Mouse (Mus musculus): Measurements from ENCODE around the gene Acsf2. TPM values are rescaled to one million over a fixed set of nuclear protein-coding genes. Genes with fewer than 3 reads are reported as not detected.
"Not testable (repeated sequence)": the region's sequence is repeated elsewhere in the genome, so short reads cannot be mapped to it uniquely, and the experiment has no call there.

Acsf2 gene
- polyA plus RNA-seq (2015; fragmentation: Nextera tagmentation; extraction: Ambion mirVana): 7.9 and 8.9 TPM in 2 replicates

DNA sequence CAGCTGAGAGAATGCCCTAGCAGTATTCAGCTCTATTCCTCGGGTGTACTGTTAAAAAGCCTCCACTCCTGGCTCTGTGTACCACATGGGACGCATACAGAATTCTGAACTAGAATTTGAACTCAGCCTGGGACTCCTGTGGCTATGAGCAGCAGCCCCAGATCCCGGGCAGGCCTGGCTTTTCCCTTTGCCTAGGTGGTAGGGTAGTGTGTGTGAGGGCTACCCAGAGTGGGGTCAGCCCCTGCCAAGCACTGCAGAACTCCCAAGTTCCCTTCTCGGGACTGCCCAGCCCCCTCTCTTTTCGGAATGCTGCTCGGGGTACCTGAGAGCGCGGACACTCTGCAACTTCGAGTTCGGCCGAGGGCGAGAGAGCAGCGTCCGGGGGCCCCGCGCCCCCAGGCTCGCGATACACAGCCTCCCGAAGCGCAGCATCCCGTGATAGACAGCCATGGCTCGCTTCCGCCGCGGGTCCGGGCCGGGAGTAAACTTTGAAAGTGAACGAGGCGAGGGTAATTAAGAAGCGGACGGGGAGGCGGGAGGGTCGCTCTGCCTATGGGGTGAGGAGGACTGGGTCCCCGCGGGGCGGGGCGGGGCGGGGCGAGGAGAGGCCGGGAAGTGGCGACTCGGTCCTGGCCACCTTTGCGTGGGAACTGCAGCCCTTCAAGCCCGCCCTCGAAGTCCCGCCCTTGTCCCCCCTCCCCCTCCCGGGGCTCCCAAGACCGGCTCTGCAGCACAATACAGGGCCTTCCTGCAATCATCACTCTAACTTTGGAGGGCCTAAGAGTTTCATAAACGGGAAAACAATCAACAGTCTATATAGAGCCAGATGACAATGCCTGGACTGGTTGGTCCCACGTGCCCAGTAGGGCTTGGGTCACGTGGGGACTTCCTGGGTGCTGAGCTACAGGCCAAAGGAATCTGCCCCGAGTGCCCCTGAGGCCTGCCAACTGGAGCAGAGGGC lies at the start of gene Acsf2:
Acsf2 (minus strand) TSS at position 551 of the 961 bp plus-strand sequence.
- H3K4me1 ChIP-seq: peaks cover 33% of the 10 kb centered on the region

GRCm38 (mm10) chr11:94651241-94651640 lies 49.6 kb upstream of the Acsf2 start:
- peaks cover 21% of the 10 kb centered on the region for H3K4me1 ChIP-seq
- not testable (repeated sequence) for H3K4me3 ChIP-seq (replicated peaks); H3K9me3 ChIP-seq (replicated peaks); H3K4me2 ChIP-seq; H3K27ac ChIP-seq; ATAC-seq (replicated peaks; ENCODE audit: low FRiP score); H3K27me3 ChIP-seq; H3K9ac ChIP-seq
- peaks cover 48% of the 10 kb centered on the region for H3K36me3 ChIP-seq
- 93% methylated on average over 7 of the region's 7 CpGs for WGBS

More for the DNA sequence above, at the start of gene Acsf2:
- no peaks in the 10 kb centered on the region for H3K9me3 ChIP-seq (replicated peaks)
- ATAC-seq (replicated peaks; ENCODE audit: low FRiP score): peak; percentile 95
- 0 out of 2 replicates have a peak, but pooled peaks cover 5% of the 10 kb centered on the region for H3K36me3 ChIP-seq
- H3K27me3 ChIP-seq: no peaks in the 10 kb centered on the region
- H3K27ac ChIP-seq: peak within 1 kb of the TSS; percentile 19
- peak within 1 kb of the TSS; percentile 58 for H3K4me2 ChIP-seq
- H3K4me3 ChIP-seq (replicated peaks): peak within 1 kb of the TSS; percentile 56
- peak within 1 kb of the TSS; percentile 50 for H3K9ac ChIP-seq
- under 1% methylated on average over 51 of the region's 52 CpGs for WGBS

DNA sequence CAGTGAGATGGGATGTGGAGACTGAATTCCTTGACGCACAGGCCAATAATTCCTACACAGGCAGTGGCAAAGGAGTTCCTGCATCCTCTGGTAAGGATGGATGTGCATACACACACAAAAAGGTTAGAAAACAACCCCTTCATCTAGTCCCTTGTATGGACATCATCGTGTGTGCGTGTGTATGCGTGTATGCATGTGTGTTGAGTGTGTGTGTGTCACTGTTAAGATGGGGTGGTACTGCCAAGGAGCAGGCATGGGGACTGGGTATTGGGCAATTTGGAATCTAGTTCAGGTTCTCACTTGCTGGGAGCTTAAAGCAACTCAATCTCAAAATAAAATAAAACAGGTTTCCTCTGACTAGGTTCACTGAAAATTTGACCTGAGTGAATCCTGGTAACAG lies 44.8 kb upstream of the Acsf2 start:
- Histone ChIP-seq H3K9me3 (replicated peaks) (no peaks in the 10 kb centered on the region), H3K9ac (no peak overlapping the region), H3K27ac (no peak overlapping the region), H3K4me1 (no peaks in the 10 kb centered on the region), H3K27me3 (no peaks in the 10 kb centered on the region), H3K4me3 (replicated peaks) (no peak overlapping the region), H3K4me2 (no peak overlapping the region), H3K36me3 (peaks cover 90% of the 10 kb centered on the region)
- ATAC-seq (replicated peaks; ENCODE audit: low FRiP score): no peak
- WGBS: 94% methylated on average over 4 of the region's 4 CpGs

- 86% methylated on average over 8 of the region's 8 CpGs for WGBS
Measured at GRCm38 (mm10) chr11:94644461-94645219, 43.0 kb upstream of the Acsf2 start.

DNA sequence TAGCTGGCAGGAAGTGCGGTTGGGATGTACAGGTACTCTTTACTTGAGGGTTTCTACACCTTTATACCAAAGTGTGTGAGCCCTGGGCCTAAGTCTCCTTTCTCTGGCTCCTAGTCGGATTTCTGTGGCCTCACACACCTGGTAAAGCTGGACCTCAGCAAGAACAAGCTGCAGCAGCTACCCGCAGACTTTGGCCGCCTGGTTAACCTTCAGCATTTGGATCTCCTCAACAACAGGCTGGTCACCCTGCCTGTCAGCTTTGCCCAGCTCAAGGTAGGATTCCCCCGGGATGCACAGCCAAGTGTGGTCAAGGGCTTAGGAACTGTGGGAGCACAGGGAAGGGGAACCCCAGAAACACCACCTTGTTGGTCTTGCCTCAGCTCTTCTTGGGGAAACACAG lies 32.8 kb upstream of the Acsf2 start:
- Histone ChIP-seq H3K36me3 (peaks cover 82% of the 10 kb centered on the region), H3K9me3 (replicated peaks) (no peaks in the 10 kb centered on the region), H3K4me3 (replicated peaks) (no peak overlapping the region), H3K9ac (no peak overlapping the region), H3K27ac (no peak overlapping the region), H3K27me3 (no peaks in the 10 kb centered on the region), H3K4me2 (no peak overlapping the region), H3K4me1 (peaks cover 14% of the 10 kb centered on the region)
- 86% methylated on average over 5 of the region's 5 CpGs for WGBS
- no peak for ATAC-seq (replicated peaks; ENCODE audit: low FRiP score)

More at GRCm38 (mm10) chr11:94644461-94645219, 43.0 kb upstream of the Acsf2 start:
- Histone ChIP-seq H3K9ac (no peak overlapping the region), H3K4me1 (no peaks in the 10 kb centered on the region), H3K36me3 (peaks cover 92% of the 10 kb centered on the region), H3K4me3 (replicated peaks) (no peak overlapping the region), H3K4me2 (no peak overlapping the region), H3K27ac (no peak overlapping the region), H3K9me3 (replicated peaks) (no peaks in the 10 kb centered on the region), H3K27me3 (no peaks in the 10 kb centered on the region)
- ATAC-seq (replicated peaks; ENCODE audit: low FRiP score): no peak

GRCm38 (mm10) chr11:94632988-94633387 lies 31.3 kb upstream of the Acsf2 start:
- 83% methylated on average over 8 of the region's 8 CpGs for WGBS

GRCm38 (mm10) chr11:94631969-94632368 lies 30.3 kb upstream of the Acsf2 start:
- H3K4me3 ChIP-seq (replicated peaks): no peak overlapping the region
- no peaks in the 10 kb centered on the region for H3K9me3 ChIP-seq (replicated peaks)
- no peak overlapping the region for H3K4me2 ChIP-seq
- H3K27ac ChIP-seq: no peak overlapping the region
- 98% methylated on average over 5 of the region's 5 CpGs for WGBS
- H3K36me3 ChIP-seq: peaks cover 57% of the 10 kb centered on the region
- H3K4me1 ChIP-seq: peaks cover 14% of the 10 kb centered on the region
- no peak overlapping the region for H3K9ac ChIP-seq
- no peaks in the 10 kb centered on the region for H3K27me3 ChIP-seq
- no peak for ATAC-seq (replicated peaks; ENCODE audit: low FRiP score)

More at GRCm38 (mm10) chr11:94632988-94633387, 31.3 kb upstream of the Acsf2 start:
- H3K4me3 ChIP-seq (replicated peaks): no peak overlapping the region
- no peak for ATAC-seq (replicated peaks; ENCODE audit: low FRiP score)
- no peak overlapping the region for H3K4me2 ChIP-seq
- peaks cover 68% of the 10 kb centered on the region for H3K36me3 ChIP-seq
- no peaks in the 10 kb centered on the region for H3K27me3 ChIP-seq
- H3K27ac ChIP-seq: no peak overlapping the region
- H3K9me3 ChIP-seq (replicated peaks): no peaks in the 10 kb centered on the region
- no peak overlapping the region for H3K9ac ChIP-seq
- H3K4me1 ChIP-seq: peaks cover 14% of the 10 kb centered on the region

- 0 out of 2 replicates have a peak, but pooled peaks have one; percentile 12 for ATAC-seq (replicated peaks; ENCODE audit: low FRiP score)
- H3K4me1 ChIP-seq: peaks cover 14% of the 10 kb centered on the region
Measured at GRCm38 (mm10) chr11:94630199-94631011, 28.7 kb upstream of the Acsf2 start.

DNA sequence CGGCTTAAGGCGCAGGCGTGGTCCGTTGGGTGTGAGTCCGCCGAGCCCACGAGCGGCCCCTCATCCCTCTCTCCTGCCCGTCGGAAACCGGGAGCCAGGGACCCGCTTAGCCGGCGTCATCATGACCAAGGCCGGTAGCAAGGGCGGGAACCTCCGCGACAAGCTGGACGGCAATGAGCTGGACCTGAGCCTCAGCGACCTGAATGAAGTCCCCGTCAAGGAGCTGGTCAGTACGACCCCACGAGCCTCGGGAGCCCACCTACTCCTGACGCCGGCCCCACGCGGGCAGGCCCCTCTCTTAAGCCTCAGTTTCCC lies 28.2 kb upstream of the Acsf2 start:
- peak; percentile 76 for ATAC-seq (replicated peaks; ENCODE audit: low FRiP score)
- Histone ChIP-seq H3K9me3 (replicated peaks) (no peaks in the 10 kb centered on the region), H3K27me3 (no peaks in the 10 kb centered on the region), H3K4me2 (peak overlapping the region; percentile 88), H3K27ac (peak overlapping the region; percentile 81), H3K9ac (peak overlapping the region; percentile 88), H3K4me1 (peaks cover 14% of the 10 kb centered on the region), H3K36me3 (peaks cover 36% of the 10 kb centered on the region), H3K4me3 (replicated peaks) (peak overlapping the region; percentile 100)
- under 1% methylated on average over 28 of the region's 28 CpGs for WGBS

More at GRCm38 (mm10) chr11:94630199-94631011, 28.7 kb upstream of the Acsf2 start:
- H3K27ac ChIP-seq: peak overlapping the region; percentile 81
- H3K9ac ChIP-seq: peak overlapping the region; percentile 88
- peaks cover 42% of the 10 kb centered on the region for H3K36me3 ChIP-seq
- no peaks in the 10 kb centered on the region for H3K9me3 ChIP-seq (replicated peaks)
- 10% methylated on average over 26 of the region's 26 CpGs for whole genome bisulfite sequencing
- H3K4me2 ChIP-seq: peak overlapping the region; percentile 88
- H3K27me3 ChIP-seq: no peaks in the 10 kb centered on the region
- H3K4me3 ChIP-seq (replicated peaks): peak overlapping the region; percentile 100

DNA sequence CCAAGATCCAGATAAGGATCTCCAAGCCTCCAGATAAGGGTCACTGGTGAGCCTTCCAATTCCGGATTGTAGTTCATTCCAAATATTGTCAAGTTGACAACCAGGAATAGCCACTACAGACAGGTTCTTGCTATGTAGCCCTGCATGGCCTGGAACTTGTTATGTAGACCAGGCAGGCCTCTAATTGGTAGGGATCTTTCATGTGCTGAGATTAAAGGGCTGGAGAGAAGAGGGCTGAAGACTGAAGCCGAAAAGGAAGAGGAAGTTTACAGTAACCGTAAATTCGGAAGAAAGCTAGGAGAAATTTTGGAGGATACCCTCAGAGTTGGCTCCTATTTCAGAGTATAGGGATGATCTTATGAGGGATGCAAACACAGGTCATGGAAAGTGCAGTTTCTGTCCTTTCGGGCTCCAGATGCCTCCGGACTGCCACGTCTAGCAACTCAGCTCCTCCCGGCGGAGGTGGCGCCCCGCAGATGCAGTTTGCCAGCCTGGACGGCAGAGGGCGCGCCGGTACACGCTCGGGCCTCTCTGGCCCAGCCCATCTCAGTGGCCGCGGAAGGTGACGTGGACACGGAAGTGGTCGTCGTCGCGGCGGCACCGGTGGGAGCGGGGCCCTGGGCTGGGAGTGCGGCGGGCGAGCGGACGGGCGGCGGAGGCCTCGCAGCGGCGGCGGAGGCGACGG lies 27.7 kb upstream of the Acsf2 start, which contains the start of gene Lrrc59:
Lrrc59 (plus strand) TSS at position 569 of the 685 bp plus-strand sequence.
- Histone ChIP-seq H3K27me3 (no peaks in the 10 kb centered on the region), H3K4me2 (peak within 1 kb of the TSS; percentile 88), H3K36me3 (peaks cover 31% of the 10 kb centered on the region), H3K4me1 (peaks cover 14% of the 10 kb centered on the region), H3K4me3 (replicated peaks) (peak within 1 kb of the TSS; percentile 100), H3K9me3 (replicated peaks) (no peaks in the 10 kb centered on the region), H3K27ac (peak within 1 kb of the TSS; percentile 81), H3K9ac (peak within 1 kb of the TSS; percentile 88)
- 6% methylated on average over 38 of the region's 41 CpGs for WGBS
- peak; percentile 97 for ATAC-seq (replicated peaks; ENCODE audit: low FRiP score)

DNA sequence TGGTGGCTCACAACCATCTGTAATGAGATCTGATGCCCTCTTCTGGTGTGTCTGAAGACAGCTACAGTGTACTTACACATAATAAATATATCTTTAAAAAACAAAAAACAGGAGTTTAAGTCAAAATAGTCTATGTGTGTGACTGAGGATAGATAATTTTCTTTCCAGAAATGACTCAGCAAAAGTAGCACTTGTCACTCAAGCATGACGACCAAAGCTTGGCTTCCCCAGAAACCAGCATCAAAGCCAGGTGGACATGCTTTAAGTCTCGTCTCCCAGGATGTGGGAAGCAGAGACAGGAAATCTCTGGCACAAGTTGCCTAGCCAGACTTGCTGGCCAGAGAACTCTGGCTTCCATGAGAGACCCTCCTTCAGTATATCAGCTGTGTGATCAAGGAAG lies 20.5 kb upstream of the Acsf2 start:
- no peak overlapping the region for H3K9ac ChIP-seq
- 68% methylated on average over 2 of the region's 2 CpGs for WGBS
- no peak overlapping the region for H3K27ac ChIP-seq
- no peak for ATAC-seq (replicated peaks; ENCODE audit: low FRiP score)
- H3K4me1 ChIP-seq: no peaks in the 10 kb centered on the region
- no peaks in the 10 kb centered on the region for H3K9me3 ChIP-seq (replicated peaks)
- no peaks in the 10 kb centered on the region for H3K36me3 ChIP-seq
- H3K4me3 ChIP-seq (replicated peaks): no peak overlapping the region
- no peaks in the 10 kb centered on the region for H3K27me3 ChIP-seq
- H3K4me2 ChIP-seq: no peak overlapping the region

All from kidney, embryonic 15.5 days (tissue).